9 mouse cellular contexts compared by ENCODE assay signal in genomic region chrY:1286171-1286795, GRCm38 (mm10). TPM values are rescaled to one million over a fixed set of nuclear protein-coding genes. Genes with fewer than 3 reads are reported as not detected.
DNase-seq lines count a peak whose midpoint lies in the region; ATAC-seq and TF ChIP-seq lines count a peak whose summit lies in the region.
"Had no signal": no experiment of that assay in that cellular context is flagged by ENCODE, and none has a peak within 500 bp of the region (broad histone marks: within the 10 kb centered on the region; RNA-seq: fewer than 3 reads in every experiment).

Gene Ddx3y, minus strand, starts transcription at chrY:1286629.

- no peak for TF ChIP-seq CTCF in testis, adult 2 months (IDR thresholded peaks at IDR 0.05; ENCODE audit: control insufficient read depth, insufficient read depth, insufficient replicate concordance, low read depth, low read length)

- ATAC-seq in forebrain, embryonic 13.5 days, result peak; percentile 96
- ATAC-seq in hindbrain, embryonic 15.5 days (ENCODE audit: low FRiP score, low read depth), result peak; percentile 96
- peak; percentile 99 for ATAC-seq in midbrain, embryonic 16.5 days
- ATAC-seq: Patski had no signal

- peak within 1 kb of the TSS; percentile 52; the same call in 1 of the 2 replicates for H3K9ac ChIP-seq in forebrain, embryonic 13.5 days
- peak within 1 kb of the TSS; percentile 33 for H3K9ac ChIP-seq in hindbrain, embryonic 15.5 days
- H3K9ac ChIP-seq in midbrain, embryonic 16.5 days (ENCODE audit: low read depth, low read length), result peak within 1 kb of the TSS; percentile 38

- H3K4me3 ChIP-seq in forebrain, embryonic 13.5 days, result peak within 1 kb of the TSS; percentile 41
- peak within 1 kb of the TSS; percentile 43 for H3K4me3 ChIP-seq in hindbrain, embryonic 15.5 days
- peak within 1 kb of the TSS; percentile 43 for H3K4me3 ChIP-seq in midbrain, embryonic 16.5 days (ENCODE audit: low read depth, low read length)
- H3K4me3 ChIP-seq in testis, adult 2 months (ENCODE audit: control insufficient read depth, low read depth, low read length), result peak within 1 kb of the TSS; percentile 73

- H3K4me2 ChIP-seq in forebrain, embryonic 13.5 days, result peak within 1 kb of the TSS; percentile 48
- peak within 1 kb of the TSS; percentile 41 for H3K4me2 ChIP-seq in hindbrain, embryonic 15.5 days
- peak within 1 kb of the TSS; percentile 36 for H3K4me2 ChIP-seq in midbrain, embryonic 16.5 days (ENCODE audit: low read length)

- 12% methylated on average over 24 of the region's 31 CpGs for WGBS in forebrain, embryonic 13.5 days
- WGBS in hindbrain, embryonic 15.5 days, result 3% methylated on average over 28 of the region's 31 CpGs
- 2% methylated on average over 30 of the region's 31 CpGs for WGBS in midbrain, embryonic 16.5 days

- no peak within 1 kb of the TSS for H3K27ac ChIP-seq in forebrain, embryonic 13.5 days
- H3K27ac ChIP-seq in hindbrain, embryonic 15.5 days (replicated peaks), result peak within 1 kb of the TSS; percentile 67
- H3K27ac ChIP-seq in midbrain, embryonic 16.5 days (ENCODE audit: low read length), result peak within 1 kb of the TSS; percentile 55; the same call in 1 of the 2 replicates
- H3K27ac ChIP-seq in testis, adult 2 months (ENCODE audit: control insufficient read depth, insufficient read depth, low read depth, low read length), result peak within 1 kb of the TSS; percentile 80

- DNase-seq in kidney, adult 9 months, result peak; percentile 84
- no peak for DNase-seq in kidney, adult 11 months
- DNase-seq in c-Kit-positive CD71-negative TER-119-negative erythroid progenitor cells, embryonic 14.5 days (ENCODE audit: low read depth), result peak; percentile 35
- DNase-seq in liver, result peak; percentile 33

- no peak for TF ChIP-seq POLR2A in testis, adult 2 months (IDR thresholded peaks at IDR 0.05; ENCODE audit: control insufficient read depth, low read depth, low read length)

- no peaks in the 10 kb centered on the region for H3K4me1 ChIP-seq in forebrain, embryonic 13.5 days
- H3K4me1 ChIP-seq in hindbrain, embryonic 15.5 days (replicated peaks), result no peaks in the 10 kb centered on the region
- no peaks in the 10 kb centered on the region for H3K4me1 ChIP-seq in midbrain, embryonic 16.5 days (ENCODE audit: control insufficient read depth, insufficient read depth, low read length)
- no peaks in the 10 kb centered on the region for H3K4me1 ChIP-seq in testis, adult 2 months (ENCODE audit: control insufficient read depth, insufficient read depth, low read length)

- no peaks in the 10 kb centered on the region for H3K27me3 ChIP-seq in forebrain, embryonic 13.5 days
- H3K27me3 ChIP-seq in hindbrain, embryonic 15.5 days, result no peaks in the 10 kb centered on the region
- no peaks in the 10 kb centered on the region for H3K27me3 ChIP-seq in midbrain, embryonic 16.5 days (ENCODE audit: control insufficient read depth, insufficient read depth, low read depth, low read length)
- no peaks in the 10 kb centered on the region for H3K27me3 ChIP-seq in testis, adult 2 months (ENCODE audit: control insufficient read depth, insufficient read depth, low read length)
- H3K27me3 ChIP-seq: Patski had no signal

- no peaks in the 10 kb centered on the region for H3K36me3 ChIP-seq in forebrain, embryonic 13.5 days (ENCODE audit: poor library complexity, severe bottlenecking)
- no peaks in the 10 kb centered on the region for H3K36me3 ChIP-seq in hindbrain, embryonic 15.5 days
- no peaks in the 10 kb centered on the region for H3K36me3 ChIP-seq in midbrain, embryonic 16.5 days (ENCODE audit: control insufficient read depth, insufficient read depth, low read length)
- no peaks in the 10 kb centered on the region for H3K36me3 ChIP-seq in testis, adult 2 months (ENCODE audit: control insufficient read depth, insufficient read depth, low read length)

- H3K9me3 ChIP-seq in forebrain, embryonic 13.5 days (replicated peaks), result no peaks in the 10 kb centered on the region
- H3K9me3 ChIP-seq in hindbrain, embryonic 15.5 days, result no peaks in the 10 kb centered on the region
- H3K9me3 ChIP-seq in midbrain, embryonic 16.5 days (replicated peaks; ENCODE audit: control insufficient read depth, low read length, poor library complexity, severe bottlenecking), result no peaks in the 10 kb centered on the region

RNA-seq across cellular contexts. Expression of gene Ddx3y, which starts in this region (rescaled TPM):
- polyA plus RNA-seq in forebrain, embryonic 13.5 days (2015; fragmentation: Nextera tagmentation; extraction: Ambion mirVana), result 17.7 and 21.4 TPM in 2 replicates
- polyA plus RNA-seq in hindbrain, embryonic 15.5 days (2015; fragmentation: Nextera tagmentation; extraction: Ambion mirVana), result 15.8 and 18.2 TPM in 2 replicates
- polyA plus RNA-seq in midbrain, embryonic 16.5 days (2015; fragmentation: Nextera tagmentation; extraction: Ambion mirVana), result 15.6 and 21.6 TPM in 2 replicates
- polyA plus RNA-seq in testis, adult 2 months (2012; rRNA removed), result 0.88 and 1.7 TPM in 2 replicates
- polyA plus RNA-seq: Patski had no signal
